Mouse (Mus musculus): ENCODE results near the gene Nutf2. TPM values are rescaled to one million over a fixed set of nuclear protein-coding genes. Genes with fewer than 3 reads are reported as not detected.

Nutf2 gene
- total RNA-seq, 2 experiments from 2014 or later: 28.7 to 38.1 TPM

DNA sequence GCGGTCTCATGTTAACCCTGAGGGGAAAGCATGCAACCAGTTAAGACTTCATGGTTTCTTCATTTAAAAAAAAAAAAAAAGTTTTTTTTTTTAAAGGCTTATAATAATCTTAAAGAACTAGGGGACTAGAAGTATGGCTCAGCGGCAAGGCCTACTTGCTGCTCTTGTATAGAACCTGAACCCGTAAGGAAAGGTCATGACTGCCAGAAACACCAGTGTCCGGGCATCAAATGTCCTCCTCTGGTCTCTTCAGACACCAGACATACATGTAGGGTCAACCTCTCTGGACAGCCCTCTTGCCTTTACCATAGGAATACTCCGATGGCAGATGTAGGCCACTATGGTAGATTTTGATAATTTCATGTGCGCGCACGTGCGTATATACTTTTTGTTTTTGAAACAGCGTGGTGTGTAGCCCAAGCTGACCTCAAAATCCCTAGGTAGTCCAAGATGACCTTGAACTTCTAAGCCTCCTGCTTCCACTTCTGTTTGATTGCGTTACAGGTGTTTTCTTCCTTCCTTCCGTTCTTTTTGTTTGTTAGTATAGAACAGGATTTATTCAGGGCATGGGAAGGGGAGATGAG, 8.1 kb upstream of the Nutf2 start:
- intact Hi-C loops (cut with DNase I): loop anchor here (10.0 kb wide), 1 partner anchor 83 kb away; the partner anchor contains the start of genes Ctrl and Psmb10
- no peak for DNase-seq (ENCODE audit: extremely low spot score in 1 of 2, low spot score in 2 of 2)

- intact Hi-C loops (cut with DNase I): loop anchor here (10.0 kb wide), 1 partner anchor 82 kb away; the partner anchor contains the start of genes Ctrl and Psmb10
- DNase-seq (ENCODE audit: extremely low spot score in 1 of 2, low spot score in 2 of 2): no peak
Observed at GRCm38 (mm10) chr8:105853178-105853577, 7.2 kb upstream of the Nutf2 start, which contains the start of gene Cenpt. Gene Cenpt, minus strand, starts transcription at chr8:105853278.

- DNase-seq (ENCODE audit: extremely low spot score in 1 of 2, low spot score in 2 of 2): no peak
- intact Hi-C loops (cut with DNase I): loop anchor here (10.0 kb wide), 1 partner anchor 80 kb away; the partner anchor contains the start of genes Ctrl and Psmb10
Observed at GRCm38 (mm10) chr8:105854303-105854702, 6.1 kb upstream of the Nutf2 start.

- DNase-seq (ENCODE audit: extremely low spot score in 1 of 2, low spot score in 2 of 2): peak; percentile 88 to 96
- intact Hi-C loops (cut with DNase I): loop anchor here (10.0 kb wide), 1 partner anchor 80 kb away; the partner anchor contains the start of genes Ctrl and Psmb10
Observed at GRCm38 (mm10) chr8:105854715-105855216, 5.6 kb upstream of the Nutf2 start, which contains the start of gene Thap11. Gene Thap11, plus strand, starts transcription at chr8:105855132.

- intact Hi-C loops (cut with DNase I): loop anchor here (10.0 kb wide), 1 partner anchor 79 kb away; the partner anchor contains the start of genes Ctrl and Psmb10
- DNase-seq (ENCODE audit: extremely low spot score in 1 of 2, low spot score in 2 of 2): peak; percentile 36 to 76
Observed at GRCm38 (mm10) chr8:105855248-105856167, 4.9 kb upstream of the Nutf2 start.

DNA sequence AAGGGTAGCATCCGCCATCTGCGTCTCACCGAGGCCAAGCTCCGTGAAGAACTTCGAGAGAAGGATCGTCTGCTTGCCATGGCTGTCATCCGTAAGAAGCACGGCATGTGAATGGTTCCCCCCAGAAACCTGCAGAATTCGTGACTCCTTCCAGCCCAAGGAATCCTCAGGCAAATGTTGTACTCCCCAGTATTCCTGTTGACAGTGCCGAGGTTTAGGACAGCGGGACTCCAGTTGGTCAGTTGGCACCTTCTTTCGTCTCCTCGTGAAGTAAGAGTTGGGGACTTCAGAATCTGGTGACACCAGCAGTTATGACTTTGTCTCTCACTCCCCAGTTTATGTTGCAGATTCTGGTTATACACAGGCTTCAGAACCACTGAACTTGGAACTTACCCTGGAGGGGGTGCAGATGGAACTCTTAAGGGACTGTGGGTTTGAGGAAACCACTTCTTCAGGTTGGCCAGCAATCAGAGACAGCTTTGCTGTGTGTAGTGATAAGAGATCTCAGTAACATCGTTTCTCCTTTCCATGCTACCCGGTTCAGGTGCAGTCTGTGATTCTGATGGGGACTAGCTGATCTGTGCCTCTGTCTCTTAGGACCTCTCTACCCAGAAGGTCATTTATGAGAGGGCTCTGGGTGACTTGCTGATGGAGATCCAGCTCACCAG, 4.1 kb upstream of the Nutf2 start:
- intact Hi-C loops (cut with DNase I): loop anchor here (10.0 kb wide), 1 partner anchor 78 kb away; the partner anchor contains the start of genes Ctrl and Psmb10
- DNase-seq (ENCODE audit: extremely low spot score in 1 of 2, low spot score in 2 of 2): no peak

- intact Hi-C loops (cut with DNase I): loop anchor here (10.0 kb wide), 1 partner anchor 76 kb away; the partner anchor contains the start of genes Ctrl and Psmb10
- no peak for DNase-seq (ENCODE audit: extremely low spot score in 1 of 2, low spot score in 2 of 2)
Observed at GRCm38 (mm10) chr8:105858495-105858894, 1.9 kb upstream of the Nutf2 start.

DNA sequence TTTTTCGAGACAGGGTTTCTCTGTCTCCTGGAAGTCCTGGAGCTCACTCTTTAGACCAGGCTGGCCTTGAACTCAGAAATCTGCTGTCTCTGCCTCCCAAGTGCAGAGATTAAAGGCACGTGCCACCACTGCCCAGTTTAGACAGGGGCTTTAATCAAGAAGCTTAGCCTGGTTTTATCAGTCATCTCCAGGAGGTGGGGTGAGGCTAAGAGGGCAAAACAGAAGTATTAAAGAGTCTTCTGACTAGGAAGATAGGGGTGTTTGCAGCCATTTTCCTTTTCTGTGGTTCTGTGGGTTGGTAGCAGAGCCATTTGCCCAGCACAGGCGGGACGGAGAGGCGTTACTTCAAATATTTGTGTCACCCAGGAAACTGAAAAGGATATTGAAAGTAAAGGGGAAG, 1.1 kb upstream of the Nutf2 start:
- DNase-seq (ENCODE audit: extremely low spot score in 1 of 2, low spot score in 2 of 2): no peak
- intact Hi-C loops (cut with DNase I): loop anchor here (10.0 kb wide), 1 partner anchor 75 kb away; the partner anchor contains the start of genes Ctrl and Psmb10

GRCm38 (mm10) chr8:105861951-105862350, 1.6 kb downstream of the Nutf2 start:
- intact Hi-C loops (cut with DNase I): no loop called here
- DNase-seq (ENCODE audit: extremely low spot score in 1 of 2, low spot score in 2 of 2): no peak

DNA sequence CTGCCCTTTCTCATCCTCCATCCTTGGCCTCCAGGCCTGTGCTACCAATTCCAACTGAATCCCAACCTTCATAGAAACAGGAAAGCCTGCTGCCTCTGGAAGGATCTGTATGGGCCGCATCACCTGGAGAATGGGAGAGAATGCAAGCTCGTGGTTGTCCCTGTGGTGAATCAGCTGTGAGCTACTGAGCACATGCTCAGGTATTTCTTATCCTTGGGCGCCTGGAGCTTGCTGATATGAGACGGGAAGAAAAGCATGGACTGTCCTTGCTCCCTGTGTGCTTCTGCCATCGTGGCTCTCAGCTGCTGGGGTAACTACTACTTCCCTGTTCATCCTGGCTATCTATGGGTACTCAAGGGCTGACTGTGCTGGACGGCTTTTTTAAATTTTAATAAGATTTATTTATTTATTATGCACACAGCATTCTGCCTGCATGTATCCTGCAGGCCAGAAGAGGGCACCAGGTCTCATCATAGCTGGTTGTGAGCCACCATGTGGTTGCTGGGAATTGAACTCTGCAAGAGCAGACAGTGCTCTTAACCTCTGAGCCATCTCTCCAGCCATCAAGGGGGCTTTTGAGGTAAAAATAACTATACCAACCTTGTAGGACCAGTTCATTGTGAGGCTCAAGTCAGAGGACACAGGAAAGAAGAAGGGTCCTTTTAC, 6.1 kb downstream of the Nutf2 start:
- no peak for DNase-seq (ENCODE audit: extremely low spot score in 1 of 2, low spot score in 2 of 2)
- intact Hi-C loops (cut with DNase I): no loop called here

DNA sequence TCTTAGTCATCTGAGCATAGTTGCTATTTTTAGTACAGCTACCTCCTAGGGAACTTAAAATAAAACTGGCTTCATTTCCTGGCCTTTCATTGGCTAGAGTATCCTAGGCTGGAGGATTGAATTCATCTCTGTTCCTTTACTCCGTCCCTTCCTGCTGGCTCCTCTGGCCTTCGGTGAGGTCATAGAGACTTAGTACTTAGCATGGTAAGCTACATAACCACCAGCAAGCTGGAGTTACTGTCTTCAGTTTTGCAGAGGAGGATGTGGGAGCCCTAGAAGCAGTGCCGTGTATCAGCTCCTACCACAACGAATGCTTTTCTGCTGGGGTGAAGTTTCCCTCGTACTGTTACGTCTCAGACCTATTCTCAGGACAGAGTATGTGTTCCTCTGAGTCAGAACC, 13.9 kb downstream of the Nutf2 start:
- DNase-seq (ENCODE audit: extremely low spot score in 1 of 2, low spot score in 2 of 2): no peak
- intact Hi-C loops (cut with DNase I): no loop called here

- DNase-seq (ENCODE audit: extremely low spot score in 1 of 2, low spot score in 2 of 2): peak; percentile 82 to 89
- intact Hi-C loops (cut with DNase I): no loop called here
Observed at GRCm38 (mm10) chr8:105880754-105881520, 20.6 kb downstream of the Nutf2 start, which contains the start of gene Edc4. Gene Edc4, plus strand, starts transcription at chr8:105880881.

GRCm38 (mm10) chr8:105889756-105890465, 29.5 kb downstream of the Nutf2 start:
- intact Hi-C loops (cut with DNase I): loop anchor here (5.0 kb wide), 2 partner anchors 42 to 132 kb away; partner anchors contain the start of gene Ctrl

GRCm38 (mm10) chr8:105890870-105891269, 30.5 kb downstream of the Nutf2 start:
- intact Hi-C loops (cut with DNase I): loop anchor here (5.0 kb wide), 2 partner anchors 41 to 131 kb away; partner anchors contain the start of gene Ctrl
- DNase-seq (ENCODE audit: extremely low spot score in 1 of 2, low spot score in 2 of 2): peak in 1 of 2 experiments; percentile 50

More at GRCm38 (mm10) chr8:105889756-105890465, 29.5 kb downstream of the Nutf2 start:
- no peak for DNase-seq (ENCODE audit: extremely low spot score in 1 of 2, low spot score in 2 of 2)

- peak in 1 of 2 experiments; percentile 41 for DNase-seq (ENCODE audit: extremely low spot score in 1 of 2, low spot score in 2 of 2)
- intact Hi-C loops (cut with DNase I): loop anchor here (5.0 kb wide), 2 partner anchors 40 to 130 kb away; partner anchors contain the start of gene Ctrl
Observed at GRCm38 (mm10) chr8:105892432-105892831, 32.1 kb downstream of the Nutf2 start.

DNA sequence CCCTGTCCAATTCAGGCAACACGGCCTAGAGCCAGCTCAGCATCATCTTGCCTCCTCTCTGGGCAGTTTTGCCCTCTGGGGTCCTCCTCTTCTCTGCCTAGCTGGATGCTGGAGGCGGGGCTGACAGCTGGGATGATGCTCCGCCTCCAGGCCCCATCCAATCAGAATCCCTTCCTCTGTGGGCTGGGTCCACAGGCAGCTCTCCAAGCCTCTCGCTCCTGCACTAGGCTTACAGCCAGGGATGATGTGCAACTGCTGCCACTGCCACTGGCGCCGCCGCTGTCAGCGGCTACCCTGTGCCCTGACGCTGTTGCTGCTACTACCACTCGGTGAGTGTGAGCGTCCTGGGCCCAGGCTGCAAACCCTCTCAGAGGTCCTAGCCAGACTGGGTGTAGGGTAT, 33.0 kb downstream of the Nutf2 start, which contains the start of gene Nrn1l:
Nrn1l (plus strand) TSS at position 229 of the 400 bp plus-strand sequence.
- peak; percentile 66 to 87 for DNase-seq (ENCODE audit: extremely low spot score in 1 of 2, low spot score in 2 of 2)
- intact Hi-C loops (cut with DNase I): loop anchor here (5.0 kb wide), 2 partner anchors 39 to 129 kb away; partner anchors contain the start of gene Ctrl
